Mouse (Mus musculus) adrenal gland, postnatal 0 days (tissue): ENCODE measurements around the gene Gm10318. TPM values are rescaled to one million over a fixed set of nuclear protein-coding genes. Genes with fewer than 3 reads are reported as not detected.

Experiments used
- polyA plus RNA-seq: library from polyadenylated mRNA; unstranded; fragments of >200 nt; fragmentation: Nextera tagmentation; extraction: Ambion mirVana; gene quantifications from 2 replicates; pipeline ENCODE4 v1.2.1, GENCODE M21; 2015

Gm10318 gene
- polyA plus RNA-seq: not detected in 2 replicates

GRCm38 (mm10) chr10:77852559-77852958 is at the start of gene Gm10318:
Gene Gm10318, plus strand, starts transcription at chr10:77852859.

DNA sequence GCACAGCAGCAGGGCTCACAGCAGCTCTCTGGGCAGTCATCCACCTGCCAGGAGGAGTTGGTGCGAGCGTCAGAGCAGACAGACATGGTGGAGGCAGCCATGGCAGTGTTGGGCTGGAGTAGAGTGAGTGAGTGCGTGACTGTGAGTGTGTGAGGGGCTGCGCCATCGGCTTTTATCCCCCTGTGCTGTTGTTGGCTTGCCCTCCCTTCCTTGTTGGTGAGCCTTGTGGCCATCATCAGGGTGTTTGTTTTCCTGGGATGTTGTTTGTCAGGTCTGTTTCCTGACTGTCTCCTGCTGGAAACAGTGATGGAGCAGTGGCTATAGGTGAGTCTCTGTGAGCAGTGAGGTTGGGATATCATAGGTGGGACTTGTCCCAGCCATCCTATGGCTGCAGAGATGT is 40.9 kb upstream of the Gm10318 start, which contains the start of gene Gm9507:
Gene Gm9507, minus strand, starts transcription at position 101 of the 400 bp plus-strand sequence.

GRCm38 (mm10) chr10:77814382-77814781 is 38.3 kb upstream of the Gm10318 start, which contains the start of gene Gm2696:
Gene Gm2696, plus strand, starts transcription at chr10:77814682.

GRCm38 (mm10) chr10:77826951-77827350 is 25.7 kb upstream of the Gm10318 start, which contains the start of gene Krtap10-4:
Gene Krtap10-4, minus strand, starts transcription at chr10:77827095.

DNA sequence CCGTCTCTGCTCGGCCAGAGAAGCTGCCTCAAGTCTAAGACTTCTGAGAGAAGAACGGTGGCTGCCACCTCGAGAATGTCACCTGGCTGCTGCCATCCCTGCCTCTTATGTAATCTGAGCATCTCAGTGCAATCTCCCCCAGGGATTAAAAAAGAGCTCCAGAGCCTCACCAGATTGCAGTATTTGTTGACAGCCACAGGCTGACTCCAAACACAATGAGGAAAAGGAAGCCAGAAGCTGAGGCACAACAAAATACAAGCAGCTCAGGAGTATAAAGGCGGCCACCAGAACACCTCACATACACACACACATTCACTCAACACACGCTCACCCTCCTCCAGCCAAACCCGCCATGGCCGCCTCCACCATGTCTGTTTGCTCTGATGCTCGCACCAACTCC is 17.0 kb upstream of the Gm10318 start, which contains the start of gene Krtap10-10:
Gene Krtap10-10, plus strand, starts transcription at position 301 of the 400 bp plus-strand sequence.

DNA sequence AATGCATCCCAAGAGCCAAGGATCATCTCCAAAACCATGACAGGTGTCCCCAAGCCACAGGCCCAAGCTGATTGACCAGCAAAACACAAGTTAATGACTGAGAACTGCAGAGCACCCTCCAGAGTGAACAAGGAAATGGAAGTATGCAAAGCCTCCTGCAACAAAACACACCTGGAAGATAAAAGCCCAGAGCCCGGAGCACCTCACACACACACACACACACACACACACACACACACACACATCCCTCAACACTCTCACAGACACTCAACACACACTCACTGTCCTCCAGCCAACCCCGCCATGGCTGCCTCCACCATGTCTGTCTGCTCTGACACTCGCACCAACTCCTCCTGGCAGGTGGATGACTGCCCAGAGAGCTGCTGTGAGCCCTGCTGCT is 6.2 kb upstream of the Gm10318 start, which contains the start of gene Gm36176:
Gene Gm36176, plus strand, starts transcription at position 301 of the 400 bp plus-strand sequence.

GRCm38 (mm10) chr10:77861675-77862074 is 9.0 kb downstream of the Gm10318 start, which contains the start of gene Gm3285:
Gene Gm3285, plus strand, starts transcription at chr10:77861975.

GRCm38 (mm10) chr10:77902211-77902893 is 49.7 kb downstream of the Gm10318 start, which contains the start of gene Lrrc3:
Gene Lrrc3, minus strand, starts transcription at chr10:77902536.

Other genes with a start within 250 kb of the Gm10318 start
- 224 and 242 TPM in 2 replicates for gene Sumo3, start 246.8 kb upstream of the Gm10318 start, polyA plus RNA-seq
- gene Gm49325, start 246.7 kb upstream of the Gm10318 start, polyA plus RNA-seq: 14.8 and 15.0 TPM in 2 replicates
- gene Ube2g2, start 230.6 kb upstream of the Gm10318 start, polyA plus RNA-seq: 46.7 and 55.5 TPM in 2 replicates
- 0.44 and 0.91 TPM in 2 replicates for gene Tspear, start 166.3 kb upstream of the Gm10318 start, polyA plus RNA-seq
- gene Gm19402, start 162.1 kb upstream of the Gm10318 start, polyA plus RNA-seq: not detected in 2 replicates
- gene Gm9508, start 155.6 kb upstream of the Gm10318 start, polyA plus RNA-seq: not detected in 2 replicates
- not detected in 2 replicates for gene Gm10272, start 146.2 kb upstream of the Gm10318 start, polyA plus RNA-seq
- not detected in 2 replicates for gene Gm10024, start 141.4 kb upstream of the Gm10318 start, polyA plus RNA-seq
- gene Gm10142, start 137.1 kb upstream of the Gm10318 start, polyA plus RNA-seq: not detected in 2 replicates
- gene Krtap12-1, start 132.3 kb upstream of the Gm10318 start, polyA plus RNA-seq: not detected in 2 replicates
- not detected in 2 replicates for gene Gm10100, start 126.4 kb upstream of the Gm10318 start, polyA plus RNA-seq
- not detected in 2 replicates for gene Gm18596, start 110.2 kb upstream of the Gm10318 start, polyA plus RNA-seq
- gene Gm9736, start 101.5 kb upstream of the Gm10318 start, polyA plus RNA-seq: not detected in 2 replicates
- gene Gm3233, start 93.2 kb upstream of the Gm10318 start, polyA plus RNA-seq: not detected in 2 replicates
- not detected in 2 replicates for gene Gm3238, start 81.5 kb upstream of the Gm10318 start, polyA plus RNA-seq
- gene Gm7138, start 75.9 kb upstream of the Gm10318 start, polyA plus RNA-seq: not detected in 2 replicates
- not detected in 2 replicates for gene Gm3250, start 70.3 kb upstream of the Gm10318 start, polyA plus RNA-seq
- gene Gm7137, start 64.7 kb upstream of the Gm10318 start, polyA plus RNA-seq: not detected in 2 replicates
- gene Gm9639, start 57.8 kb upstream of the Gm10318 start, polyA plus RNA-seq: not detected in 2 replicates
- gene Gm19668, start 53.7 kb upstream of the Gm10318 start, polyA plus RNA-seq: not detected in 2 replicates
- gene Gm9507, start 41.0 kb upstream of the Gm10318 start, polyA plus RNA-seq: not detected in 2 replicates
- gene Gm2696, start 38.2 kb upstream of the Gm10318 start, polyA plus RNA-seq: not detected in 2 replicates
- not detected in 2 replicates for gene Krtap10-4, start 25.8 kb upstream of the Gm10318 start, polyA plus RNA-seq
- not detected in 2 replicates for gene Krtap10-10, start 16.9 kb upstream of the Gm10318 start, polyA plus RNA-seq
- not detected in 2 replicates for gene Gm36176, start 6.1 kb upstream of the Gm10318 start, polyA plus RNA-seq
- not detected in 2 replicates for gene Gm3285, start 9.1 kb downstream of the Gm10318 start, polyA plus RNA-seq
- 4.3 and 8.2 TPM in 2 replicates for gene Lrrc3, start 49.7 kb downstream of the Gm10318 start, polyA plus RNA-seq
- gene Trpm2, start 117.7 kb downstream of the Gm10318 start, polyA plus RNA-seq: 0.85 and 1.3 TPM in 2 replicates
- gene 1810043G02Rik, start 125.7 kb downstream of the Gm10318 start, polyA plus RNA-seq: 28.7 and 30.4 TPM in 2 replicates
- 31.0 and 54.7 TPM in 2 replicates for gene Pfkl, start 157.2 kb downstream of the Gm10318 start, polyA plus RNA-seq
- gene Dnmt3l, start 189.1 kb downstream of the Gm10318 start, polyA plus RNA-seq: 6.2 and 10.3 TPM in 2 replicates
- 0.07 and 0.08 TPM in 2 replicates for gene Aire, start 190.8 kb downstream of the Gm10318 start, polyA plus RNA-seq
- gene Icosl, start 216.4 kb downstream of the Gm10318 start, polyA plus RNA-seq: 4.5 and 5.5 TPM in 2 replicates